Mouse (Mus musculus): ENCODE data around the gene Selenok.

GRCm38 (mm10) chr14:30019792-30020575, 51.9 kb downstream of the Selenok start:
- TF ChIP-seq CTCF (IDR thresholded peaks at IDR 0.05 in 2 of 3, conservative IDR thresholded peaks at IDR 0.05 in 1 of 3; ENCODE audit: control insufficient read depth in 1 of 3, insufficient read depth in 1 of 3, low read depth in 2 of 3, low read length in 3 of 3, poor library complexity in 1 of 3, severe bottlenecking in 1 of 3) (no peak), MAZ (IDR thresholded peaks at IDR 0.05; ENCODE audit: low read depth, low read length) (no peak), GATA1 (IDR thresholded peaks at IDR 0.05; ENCODE audit: low read depth, low read length) (no peak), MYB (IDR thresholded peaks at IDR 0.05; ENCODE audit: low read depth, low read length) (no peak)

Data from MEL (cell line).